9 mouse cellular contexts compared by ENCODE assay signal in genomic region chr19:3562752-3563151, GRCm38 (mm10). TPM values are rescaled to one million over a fixed set of nuclear protein-coding genes. Genes with fewer than 3 reads are reported as not detected.
DNase-seq lines count a peak whose midpoint lies in the region; ATAC-seq and TF ChIP-seq lines count a peak whose summit lies in the region.
"Had no signal": no experiment of that assay in that cellular context is flagged by ENCODE, and none has a peak within 500 bp of the region (broad histone marks: within the 10 kb centered on the region; RNA-seq: fewer than 3 reads in every experiment).

No protein-coding gene starts in this region.

- H3K36me3 ChIP-seq in liver, postnatal 0 days (replicated peaks; ENCODE audit: insufficient read depth, low read length), result no peaks in the 10 kb centered on the region; the same call in 1 of the 2 replicates
- no peaks in the 10 kb centered on the region for H3K36me3 ChIP-seq in forebrain, postnatal 0 days (ENCODE audit: insufficient read depth)

- H3K9me3 ChIP-seq in liver, postnatal 0 days (ENCODE audit: low read length), result no peaks in the 10 kb centered on the region
- H3K9me3 ChIP-seq in forebrain, postnatal 0 days (ENCODE audit: low read length), result no peaks in the 10 kb centered on the region

- H3K27me3 ChIP-seq in liver, postnatal 0 days (ENCODE audit: insufficient read depth, low read length), result no peaks in the 10 kb centered on the region
- no peaks in the 10 kb centered on the region for H3K27me3 ChIP-seq in forebrain, postnatal 0 days (ENCODE audit: insufficient read depth, low read length)

- H3K27ac ChIP-seq in liver, postnatal 0 days (ENCODE audit: low read depth), result peak overlapping the region; percentile 76
- no peak overlapping the region for H3K27ac ChIP-seq in forebrain, postnatal 0 days (ENCODE audit: low read depth, low read length)

- H3K4me2 ChIP-seq in liver, postnatal 0 days (ENCODE audit: low read depth, low read length), result peak overlapping the region; percentile 29; the same call in 1 of the 2 replicates
- H3K4me2 ChIP-seq in forebrain, postnatal 0 days (ENCODE audit: low read depth), result no peak overlapping the region

- TF ChIP-seq EP300 in liver, postnatal 0 days (IDR thresholded peaks at IDR 0.05; ENCODE audit: low read depth), result no peak

- intact Hi-C loops in heart, postnatal 25 days (cut with DNase I), result no loop called here

- peaks cover 32% of the 10 kb centered on the region for H3K4me1 ChIP-seq in liver, postnatal 0 days (ENCODE audit: insufficient read depth)
- H3K4me1 ChIP-seq in forebrain, postnatal 0 days (ENCODE audit: insufficient read depth), result 0 out of 2 replicates have a peak, but pooled peaks cover under 1% of the 10 kb centered on the region

- H3K4me3 ChIP-seq in liver, postnatal 0 days (ENCODE audit: low read depth, low read length), result no peak overlapping the region
- no peak overlapping the region for H3K4me3 ChIP-seq in forebrain, postnatal 0 days (ENCODE audit: low read depth, low read length)

- TF ChIP-seq CTCF in brain, embryonic 14.5 days (IDR thresholded peaks at IDR 0.05; ENCODE audit: borderline replicate concordance, extremely low read depth, insufficient read depth, insufficient read length), result no peak
- no peak for TF ChIP-seq CTCF in liver, postnatal 0 days (IDR thresholded peaks at IDR 0.05; ENCODE audit: low read depth)
- TF ChIP-seq CTCF in forebrain, postnatal 0 days (IDR thresholded peaks at IDR 0.05; ENCODE audit: low read depth), result no peak

- TF ChIP-seq POLR2A in brain, embryonic 14.5 days (IDR thresholded peaks at IDR 0.05; ENCODE audit: borderline replicate concordance, extremely low read depth, insufficient read depth, insufficient read length, poor library complexity, severe bottlenecking), result no peak

- H3K9ac ChIP-seq in liver, postnatal 0 days (replicated peaks), result no peak overlapping the region
- H3K9ac ChIP-seq in forebrain, postnatal 0 days, result no peak overlapping the region

- DNase-seq in heart, adult 9 months (ENCODE audit: low spot score in 2 of 2), result peak; percentile 47 to 49
- DNase-seq in heart, postnatal 25 days (ENCODE audit: low spot score), result no peak
- peak; percentile 18 for DNase-seq in brain, embryonic 14.5 days (ENCODE audit: low read depth)
- DNase-seq in liver, postnatal 0 days, result peak; percentile 38
- DNase-seq in left cerebral cortex, adult 8-10 months (ENCODE audit: low spot score in 2 of 2), result no peak
- DNase-seq in forebrain, postnatal 0 days, result no peak
- DNase-seq: cerebellum, postnatal 25 days had no signal

- ATAC-seq in liver, postnatal 0 days, result peak; percentile 76
- ATAC-seq in megakaryocyte, adult 5-6 weeks (ENCODE audit: poor library complexity, severe bottlenecking), result peak; percentile 52
- ATAC-seq in forebrain, postnatal 0 days, result no peak
- ATAC-seq: inflammation-experienced regulatory T-cells, adult 6 months had no signal

- 61% methylated on average over 6 of the region's 6 CpGs for WGBS in liver, postnatal 0 days (ENCODE audit: insufficient replicate concordance)
- 80% methylated on average over 6 of the region's 6 CpGs for WGBS in forebrain, postnatal 0 days

RNA-seq across cellular contexts. Expression of gene Ppp6r3, which starts 12.8 kb away (rescaled TPM):
- 10 to 100 TPM; 68.8 to 83.0 TPM for total RNA-seq in heart, postnatal 25 days (2021)
- 104 and 118 TPM in 2 replicates for polyA plus RNA-seq in brain, embryonic 14.5 days (2012; rRNA removed)
- 14.5 and 16.4 TPM in 2 replicates for polyA plus RNA-seq in liver, postnatal 0 days (2015; fragmentation: Nextera tagmentation; extraction: Ambion mirVana)
- 77.7 and 92.8 TPM in 2 replicates for total RNA-seq in megakaryocyte, adult 5-6 weeks (2015)
- total RNA-seq in megakaryocyte, adult 5-6 weeks (2017), result 87.2 and 94.5 TPM in 2 replicates
- total RNA-seq in left cerebral cortex, adult 8-10 months (2022), result 10 to 100 TPM; 71.6 to 80.7 (median 78.8) TPM
- total RNA-seq in forebrain, postnatal 0 days (2014; rRNA removed), result 103 and 110 TPM in 2 replicates
- 18.1 and 28.6 TPM in 2 replicates for polyA plus RNA-seq in forebrain, postnatal 0 days (2015; fragmentation: Nextera tagmentation; extraction: Ambion mirVana)

Comparison
In these comparisons a context has a peak if more than half of its experiments do, and no peak if none do; other contexts are left out.
1. DNase-seq: peak in heart, adult 9 months (2 of 2), brain, embryonic 14.5 days (single experiment) and liver, postnatal 0 days (single experiment); none in heart, postnatal 25 days (single experiment), left cerebral cortex, adult 8-10 months (0 of 2) and forebrain, postnatal 0 days (single experiment).